Comparison of ENCODE assay signal across 14 mouse cellular contexts in the genomic region with DNA sequence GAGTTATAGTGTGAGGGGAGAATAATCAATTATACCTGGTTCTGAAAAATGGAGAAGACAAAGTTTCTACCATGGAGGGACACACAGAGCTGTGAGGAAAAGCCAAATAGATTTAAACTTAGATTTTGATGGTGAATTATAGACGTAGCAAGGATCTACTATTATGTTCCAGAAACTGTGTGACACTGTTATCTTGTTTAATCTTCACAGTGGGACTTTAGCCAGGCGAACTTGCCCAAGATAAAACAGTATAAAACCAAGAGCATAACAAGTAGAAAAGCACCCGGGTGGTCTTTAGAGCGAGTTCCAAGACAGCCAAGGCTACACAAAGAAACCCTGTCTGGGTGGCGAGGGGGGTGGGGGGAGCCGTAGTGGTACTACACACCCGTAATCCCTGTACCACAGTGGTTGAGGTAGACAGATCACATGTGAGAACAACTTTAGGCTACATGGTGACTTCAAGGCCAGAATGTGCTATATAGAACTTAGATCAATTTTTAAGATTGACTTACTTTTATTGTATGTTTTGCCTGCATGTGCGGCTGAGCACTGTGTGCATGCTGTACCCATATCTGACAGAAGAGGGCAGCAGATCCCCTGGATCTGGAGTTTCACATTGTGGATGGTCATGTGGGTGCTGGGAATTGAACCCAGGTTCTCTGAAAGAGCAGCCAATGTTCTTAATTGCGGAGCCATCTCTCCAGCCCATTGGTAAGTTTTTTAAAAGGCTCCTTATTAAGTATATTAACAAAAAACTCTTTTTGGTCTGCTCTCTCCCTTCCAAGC. TPM values are rescaled to one million over a fixed set of nuclear protein-coding genes. Genes with fewer than 3 reads are reported as not detected.
DNase-seq lines count a peak whose midpoint lies in the region; ATAC-seq and TF ChIP-seq lines count a peak whose summit lies in the region.
"Had no signal": no experiment of that assay in that cellular context is flagged by ENCODE, and none has a peak within 500 bp of the region (broad histone marks: within the 10 kb centered on the region; RNA-seq: fewer than 3 reads in every experiment).

No protein-coding gene starts in this region.

- TF ChIP-seq CTCF in kidney, adult 2 months (conservative IDR thresholded peaks at IDR 0.05; ENCODE audit: insufficient read depth, insufficient read length, low read depth, low read length), result peak; percentile 41; the same call in 1 of the 2 replicates
- TF ChIP-seq CTCF in lung, postnatal 0 days (IDR thresholded peaks at IDR 0.05), result peak; percentile 54

- H3K4me1 ChIP-seq in kidney, adult 2 months (ENCODE audit: control insufficient read depth, insufficient read depth, low read length), result no peaks in the 10 kb centered on the region
- H3K4me1 ChIP-seq in lung, postnatal 0 days (ENCODE audit: insufficient read depth, low read depth, low read length), result peaks cover 3% of the 10 kb centered on the region; the same call in 1 of the 2 replicates
- H3K4me1 ChIP-seq in embryonic facial prominence, embryonic 13.5 days, result peaks cover 14% of the 10 kb centered on the region

- ATAC-seq in lung, postnatal 0 days, result no peak
- peak; percentile 69; the same call in 1 of the 2 replicates for ATAC-seq in embryonic facial prominence, embryonic 13.5 days (ENCODE audit: insufficient number of reproducible peaks, insufficient read depth, low FRiP score, low TSS enrichment, low read depth)

- DNase-seq in kidney, adult 2 months, result no peak
- DNase-seq in kidney, postnatal 10 days, result no peak
- no peak for DNase-seq in lung, postnatal 0 days (ENCODE audit: low spot score)
- no peak for DNase-seq in lung, postnatal 14 days
- DNase-seq in ES-CJ7 (ENCODE audit: low read depth, low spot score), result peak; percentile 48
- no peak for DNase-seq in urinary bladder, postnatal 25 days (ENCODE audit: low spot score)
- DNase-seq in ovary, postnatal 36 days (ENCODE audit: low spot score), result no peak
- DNase-seq: cerebellum, adult 2 months; embryo, embryonic 11 days; kidney, adult 9 months; layer of hippocampus, adult 9-11 months; lung, postnatal 10 days; right cerebral cortex, postnatal 25 days had no signal

- H3K36me3 ChIP-seq in kidney, adult 2 months (ENCODE audit: control insufficient read depth, insufficient read depth, low read length), result no peaks in the 10 kb centered on the region
- H3K36me3 ChIP-seq in lung, postnatal 0 days (ENCODE audit: insufficient read depth, low read length), result no peaks in the 10 kb centered on the region
- H3K36me3 ChIP-seq in embryonic facial prominence, embryonic 13.5 days, result no peaks in the 10 kb centered on the region

- no peak overlapping the region for H3K4me3 ChIP-seq in kidney, adult 2 months (ENCODE audit: insufficient read depth, low read depth, low read length)
- H3K4me3 ChIP-seq in lung, postnatal 0 days (ENCODE audit: low read depth, low read length), result no peak overlapping the region
- no peak overlapping the region for H3K4me3 ChIP-seq in embryonic facial prominence, embryonic 13.5 days

- H3K9ac ChIP-seq in lung, postnatal 0 days (replicated peaks; ENCODE audit: low read depth), result no peak overlapping the region
- no peak overlapping the region for H3K9ac ChIP-seq in embryonic facial prominence, embryonic 13.5 days

- H3K4me2 ChIP-seq in lung, postnatal 0 days (replicated peaks; ENCODE audit: low read depth, low read length), result no peak overlapping the region
- no peak overlapping the region for H3K4me2 ChIP-seq in embryonic facial prominence, embryonic 13.5 days

- H3K27me3 ChIP-seq in kidney, adult 2 months (replicated peaks; ENCODE audit: control insufficient read depth, insufficient read depth, low read length), result no peaks in the 10 kb centered on the region
- no peaks in the 10 kb centered on the region for H3K27me3 ChIP-seq in lung, postnatal 0 days (replicated peaks; ENCODE audit: insufficient read depth, low read length)
- no peaks in the 10 kb centered on the region for H3K27me3 ChIP-seq in embryonic facial prominence, embryonic 13.5 days

- TF ChIP-seq POLR2A in kidney, adult 2 months (IDR thresholded peaks at IDR 0.05; ENCODE audit: low read depth, low read length), result no peak

- whole genome bisulfite sequencing in kidney, adult 2 months, result 90% methylated on average over 9 of the region's 9 CpGs
- WGBS in lung, postnatal 0 days, result 67% methylated on average over 9 of the region's 9 CpGs
- WGBS in embryonic facial prominence, embryonic 13.5 days, result 65% methylated on average over 9 of the region's 9 CpGs

- no peak for TF ChIP-seq EP300 in lung, postnatal 0 days (IDR thresholded peaks at IDR 0.05)

- H3K27ac ChIP-seq in kidney, adult 2 months (ENCODE audit: insufficient read depth, low read depth, low read length), result no peak overlapping the region
- H3K27ac ChIP-seq in lung, postnatal 0 days (ENCODE audit: low read length), result no peak overlapping the region
- H3K27ac ChIP-seq in embryonic facial prominence, embryonic 13.5 days, result peak overlapping the region; percentile 69; the same call in 1 of the 2 replicates

- H3K9me3 ChIP-seq in lung, postnatal 0 days (ENCODE audit: low read length), result no peaks in the 10 kb centered on the region
- H3K9me3 ChIP-seq in embryonic facial prominence, embryonic 13.5 days, result no peaks in the 10 kb centered on the region

RNA-seq across cellular contexts. Expression of gene Tnks2, which starts 32.0 kb away (rescaled TPM):
- 19.2 and 24.8 TPM in 2 replicates for polyA plus RNA-seq in kidney, adult 2 months (2012; rRNA removed)
- 25.4 and 28.7 TPM in 2 replicates for polyA plus RNA-seq in lung, postnatal 0 days (2015; fragmentation: Nextera tagmentation; extraction: Ambion mirVana)
- 46.3 and 52.7 TPM in 2 replicates for polyA plus RNA-seq in embryonic facial prominence, embryonic 13.5 days (2015; fragmentation: Nextera tagmentation; extraction: Ambion mirVana)
